Mouse (Mus musculus) kidney, embryonic 15.5 days (tissue): Measurements from ENCODE around the gene Gm13695. TPM values are rescaled to one million over a fixed set of nuclear protein-coding genes. Genes with fewer than 3 reads are reported as not detected.
"Not testable (repeated sequence)": the region's sequence is repeated elsewhere in the genome, so short reads cannot be mapped to it uniquely, and the experiment has no call there.

Experiments used
- ATAC-seq: fragments of 200-750 bp; cut with Nextera tagmentation; replicated peaks from 2 replicates; pipeline ENCODE4 v1.8.0; 2017; ENCODE audit warnings: moderate TSS enrichment; ENCODE audit not compliant: low FRiP score
- H3K27ac ChIP-seq: fragments of 300-500 bp; sonication (generic); 2 replicates; pipeline ENCODE4 v1.5.1; 2015; ENCODE audit warnings: mild to moderate bottlenecking, inconsistent platforms
- H3K27me3 ChIP-seq: fragments of 300-500 bp; sonication (generic); 2 replicates; pipeline ENCODE4 v1.6.1; 2015; ENCODE audit warnings: inconsistent platforms
- H3K36me3 ChIP-seq: fragments of 300-500 bp; sonication (generic); 2 replicates; pipeline ENCODE4 v1.6.1; 2015; ENCODE audit warnings: inconsistent platforms
- H3K4me1 ChIP-seq: fragments of 300-500 bp; sonication (generic); 2 replicates; pipeline ENCODE4 v1.6.1; 2015; ENCODE audit warnings: inconsistent platforms
- H3K4me2 ChIP-seq: fragments of 300-500 bp; sonication (generic); 2 replicates; pipeline ENCODE4 v1.6.1; 2015; ENCODE audit warnings: moderate library complexity, mild to moderate bottlenecking, inconsistent platforms
- H3K4me3 ChIP-seq: fragments of 300-500 bp; sonication (generic); replicated peaks from 2 replicates; pipeline ENCODE4 v1.5.1; 2015; ENCODE audit warnings: mild to moderate bottlenecking, inconsistent platforms
- H3K9ac ChIP-seq: fragments of 300-500 bp; sonication (generic); 2 replicates; pipeline ENCODE4 v1.6.1; 2015; ENCODE audit warnings: mild to moderate bottlenecking, inconsistent platforms
- H3K9me3 ChIP-seq: fragments of 300-500 bp; sonication (generic); replicated peaks from 2 replicates; pipeline ENCODE4 v1.6.1; 2016; ENCODE audit warnings: inconsistent platforms
- WGBS: fragments of 180-500 bp; shearing (Covaris S2); methylation state at CpG from one replicate; pipeline ENCODE4 v1.1.7; 2015; ENCODE audit warnings: mixed read lengths; 5-methylcytosine and 5-hydroxymethylcytosine counted together
- polyA plus RNA-seq: library from polyadenylated mRNA; unstranded; fragments of >200 nt; fragmentation: Nextera tagmentation; extraction: Ambion mirVana; gene quantifications from 2 replicates; pipeline ENCODE4 v1.2.1, GENCODE M21; 2015

Gm13695 gene
- polyA plus RNA-seq, 1 experiment from 2014 or later: not detected

GRCm38 (mm10) chr2:83994526-83994925, 27.4 kb downstream of the Gm13695 start:
- H3K27me3 ChIP-seq, H3K4me1 ChIP-seq: not testable (repeated sequence)
- WGBS: 83% methylated on average over 2 of the region's 3 CpGs

GRCm38 (mm10) chr2:84008913-84009312, 41.8 kb downstream of the Gm13695 start:
- ATAC-seq: no peak
- no peak overlapping the region for H3K4me3 ChIP-seq
- 53% methylated on average over 1 of the region's 1 CpGs for WGBS
- no peaks in the 10 kb centered on the region for H3K36me3 ChIP-seq
- no peak overlapping the region for H3K4me2 ChIP-seq
- H3K4me1 ChIP-seq: no peaks in the 10 kb centered on the region
- H3K9ac ChIP-seq: no peak overlapping the region
- H3K9me3 ChIP-seq: no peaks in the 10 kb centered on the region
- H3K27ac ChIP-seq: no peak overlapping the region
- H3K27me3 ChIP-seq: no peaks in the 10 kb centered on the region

More at GRCm38 (mm10) chr2:83994526-83994925, 27.4 kb downstream of the Gm13695 start:
- not testable (repeated sequence) for H3K36me3 ChIP-seq, H3K4me3 ChIP-seq, H3K9me3 ChIP-seq, H3K4me2 ChIP-seq, H3K27ac ChIP-seq, H3K9ac ChIP-seq, ATAC-seq

- Histone ChIP-seq H3K4me2 (no peak overlapping the region), H3K36me3 (no peaks in the 10 kb centered on the region), H3K9ac (no peak overlapping the region), H3K4me1 (no peaks in the 10 kb centered on the region), H3K27me3 (no peaks in the 10 kb centered on the region), H3K4me3 (no peak overlapping the region), H3K27ac (no peak overlapping the region), H3K9me3 (no peaks in the 10 kb centered on the region)
- 52% methylated on average over 3 of the region's 3 CpGs for WGBS
- ATAC-seq: no peak
Observed at GRCm38 (mm10) chr2:84009818-84010217, 42.7 kb downstream of the Gm13695 start.

GRCm38 (mm10) chr2:84014572-84014971, 47.5 kb downstream of the Gm13695 start:
- 71% methylated on average over 6 of the region's 6 CpGs for WGBS
- no peak for ATAC-seq

GRCm38 (mm10) chr2:84016291-84016690, 49.2 kb downstream of the Gm13695 start:
- 78% methylated on average over 5 of the region's 5 CpGs for WGBS
- H3K27ac ChIP-seq, H3K36me3 ChIP-seq, H3K4me1 ChIP-seq, H3K4me2 ChIP-seq, H3K27me3 ChIP-seq, ATAC-seq, H3K4me3 ChIP-seq, H3K9ac ChIP-seq, H3K9me3 ChIP-seq: not testable (repeated sequence)

More at GRCm38 (mm10) chr2:84014572-84014971, 47.5 kb downstream of the Gm13695 start:
- no peaks in the 10 kb centered on the region for H3K27me3 ChIP-seq
- H3K4me1 ChIP-seq: 0 out of 2 replicates have a peak, but pooled peaks cover 6% of the 10 kb centered on the region
- H3K36me3 ChIP-seq: no peaks in the 10 kb centered on the region
- H3K9me3 ChIP-seq: no peaks in the 10 kb centered on the region
- H3K4me2 ChIP-seq: no peak overlapping the region
- no peak overlapping the region for H3K4me3 ChIP-seq
- no peak overlapping the region for H3K27ac ChIP-seq
- H3K9ac ChIP-seq: no peak overlapping the region

- Histone ChIP-seq H3K27ac (no peak overlapping the region; the same call in 1 of the 2 replicates), H3K4me3 (no peak overlapping the region), H3K9ac (no peak overlapping the region), H3K27me3 (no peaks in the 10 kb centered on the region), H3K4me1 (0 out of 2 replicates have a peak, but pooled peaks cover 6% of the 10 kb centered on the region), H3K4me2 (no peak overlapping the region), H3K9me3 (no peaks in the 10 kb centered on the region), H3K36me3 (no peaks in the 10 kb centered on the region)
- no peak for ATAC-seq
- WGBS: 40% methylated on average over 3 of the region's 3 CpGs
Observed at GRCm38 (mm10) chr2:84018330-84018729, 51.2 kb downstream of the Gm13695 start.

Other genes starting within 250 kb of the Gm13695 start
- gene Itgav, start 242.9 kb upstream of the Gm13695 start, polyA plus RNA-seq: 101 and 105 TPM in 2 replicates
- 5.4 and 6.4 TPM in 2 replicates for gene Fam171b, start 154.7 kb upstream of the Gm13695 start, polyA plus RNA-seq
- gene Zswim2, start 26.1 kb upstream of the Gm13695 start, polyA plus RNA-seq: not detected in 2 replicates
- not detected in 2 replicates for gene Gm13698, start 11.6 kb upstream of the Gm13695 start, polyA plus RNA-seq
- not detected in 2 replicates for gene Gm13693, start 5.8 kb upstream of the Gm13695 start, polyA plus RNA-seq
- gene Gm13696, start 5.8 kb downstream of the Gm13695 start, polyA plus RNA-seq: not detected in 2 replicates
- not detected in 2 replicates for gene Gm13694, start 11.6 kb downstream of the Gm13695 start, polyA plus RNA-seq
- not detected in 2 replicates for gene Gm13697, start 17.4 kb downstream of the Gm13695 start, polyA plus RNA-seq
- not detected in 2 replicates for gene Gm13691, start 23.2 kb downstream of the Gm13695 start, polyA plus RNA-seq